Mouse (Mus musculus) embryonic stem cell, embryonic (primary cell): Measurements from ENCODE around the gene Map2k5.

Experiments
- CTCF ChIA-PET, 4 experiments: fragments of 300-600 bp in 2 of 4; fragments of 350-600 bp in 2 of 4; sonication (Branson Sonifier 250); formaldehyde crosslinking; loops; one replicate each; lab custom pipeline; 2022; ENCODE audit warnings: inconsistent platforms in 2 of 4; lab: Charles Lee
- POLR2A ChIA-PET, 4 experiments: fragments of 300-600 bp in 2 of 4; fragments of 350-600 bp in 2 of 4; sonication (Branson Sonifier 250); formaldehyde crosslinking; loops; one replicate each; lab custom pipeline; 2022; ENCODE audit warnings: antibody characterized with exemption in 4 of 4, inconsistent platforms in 1 of 4; lab: Charles Lee

Map2k5 gene

GRCm38 (mm10) chr9:63135356-63135755 lies 242.3 kb downstream of the Map2k5 start:
- POLR2A ChIA-PET: interaction anchor here in 2 of 4 experiments (0.7 to 3.9 kb wide), 3 partner anchors 12 to 623 kb away, joined by 3 to 23 read pairs (median 3); partner anchors contain the start of genes Fem1b (in 1 of the 2) and Skor1 (in 1 of the 2)

GRCm38 (mm10) chr9:63133659-63134058 lies 244.0 kb downstream of the Map2k5 start:
- CTCF ChIA-PET: interaction anchor here in 3 of 4 experiments (0.6 to 1.8 kb wide), 4 partner anchors 9 to 41 kb away, joined by 3 to 7 read pairs (median 4); no protein-coding TSS in a partner anchor
- POLR2A ChIA-PET: interaction anchor here in 3 of 4 experiments (1.2 to 2.7 kb wide), 8 partner anchors 10 to 318 kb away, joined by 3 to 19 read pairs (median 6); partner anchors contain the start of gene Skor1 (in 1 of the 3)

More at GRCm38 (mm10) chr9:63135356-63135755, 242.3 kb downstream of the Map2k5 start:
- CTCF ChIA-PET: interaction anchor here in 3 of 4 experiments (0.6 to 1.6 kb wide), 4 partner anchors 11 to 233 kb away, joined by 3 to 7 read pairs (median 4); no protein-coding TSS in a partner anchor

- ChIA-PET CTCF (interaction anchor here (0.6 to 1.8 kb wide), 8 partner anchors 9 to 714 kb away, joined by 3 to 9 read pairs (median 4); no protein-coding TSS in a partner anchor), POLR2A (interaction anchor here in 3 of 4 experiments (0.7 to 2.7 kb wide), 17 partner anchors 8 to 401 kb away, joined by 3 to 19 read pairs (median 5); partner anchors contain the start of genes Fem1b (in 2 of the 3) and Skor1 (in 1 of the 3))
Observed at GRCm38 (mm10) chr9:63132673-63133601, 244.8 kb downstream of the Map2k5 start.

GRCm38 (mm10) chr9:63131957-63132602 lies 245.6 kb downstream of the Map2k5 start:
- ChIA-PET CTCF (interaction anchor here (0.5 to 1.8 kb wide), 11 partner anchors 8 to 715 kb away, joined by 3 to 9 read pairs (median 3); no protein-coding TSS in a partner anchor), POLR2A (interaction anchor here in 3 of 4 experiments (0.6 to 2.7 kb wide), 34 partner anchors 8 to 473 kb away, joined by 3 to 19 read pairs (median 4); partner anchors contain the start of genes Fem1b (in 2 of the 3), Cln6 (in 1 of the 3) and Skor1 (in 1 of the 3))

GRCm38 (mm10) chr9:63129641-63130041 lies 248.1 kb downstream of the Map2k5 start:
- ChIA-PET CTCF (interaction anchor here in 1 of 4 experiments (0.8 kb wide), 1 partner anchor 301 kb away, joined by 5 read pairs; no protein-coding TSS in a partner anchor), POLR2A (interaction anchor here in 2 of 4 experiments (0.7 to 1.9 kb wide), 5 partner anchors 20 to 1007 kb away, joined by 3 to 4 read pairs (median 3); partner anchors contain the start of gene Glce (in 1 of the 2))

- ChIA-PET POLR2A (interaction anchor here (0.6 to 2.2 kb wide), 17 partner anchors 7 to 312 kb away, joined by 3 to 13 read pairs (median 5); no protein-coding TSS in a partner anchor), CTCF (interaction anchor here (0.5 to 2.8 kb wide), 81 partner anchors 8 to 1898 kb away, joined by 3 to 23 read pairs (median 4); partner anchors contain the start of genes Calml4 (in 1 of the 4), Cln6 (in 1 of the 4) and Fem1b (in 1 of the 4))
Observed at GRCm38 (mm10) chr9:63124512-63124911, 253.2 kb downstream of the Map2k5 start.

GRCm38 (mm10) chr9:63123451-63124438 lies 254.0 kb downstream of the Map2k5 start:
- ChIA-PET POLR2A (interaction anchor here (0.6 to 2.2 kb wide), 20 partner anchors 8 to 311 kb away, joined by 3 to 13 read pairs (median 4); no protein-coding TSS in a partner anchor), CTCF (interaction anchor here (0.5 to 2.8 kb wide), 93 partner anchors 8 to 1899 kb away, joined by 3 to 23 read pairs (median 4); partner anchors contain the start of genes Calml4 (in 1 of the 4), Cln6 (in 1 of the 4), Fem1b (in 1 of the 4) and Smad6 (in 1 of the 4))

GRCm38 (mm10) chr9:63122161-63122833 lies 255.4 kb downstream of the Map2k5 start:
- ChIA-PET POLR2A (interaction anchor here in 3 of 4 experiments (0.6 to 1.8 kb wide), 4 partner anchors 113 to 491 kb away, joined by 3 to 5 read pairs (median 4); partner anchors contain the start of gene Calml4 (in 1 of the 3)), CTCF (interaction anchor here in 2 of 4 experiments (0.6 to 0.7 kb wide), 4 partner anchors 30 to 360 kb away, joined by 3 to 7 read pairs (median 4); no protein-coding TSS in a partner anchor)

GRCm38 (mm10) chr9:63118385-63118784 lies 259.3 kb downstream of the Map2k5 start:
- POLR2A ChIA-PET: interaction anchor here in 2 of 4 experiments (0.6 kb wide), 2 partner anchors 113 to 138 kb away, joined by 3 to 5 read pairs; no protein-coding TSS in a partner anchor
- CTCF ChIA-PET: interaction anchor here in 2 of 4 experiments (0.7 kb wide), 3 partner anchors 205 to 791 kb away, joined by 4 to 6 read pairs (median 6); no protein-coding TSS in a partner anchor
